Mouse (Mus musculus): ENCODE results near the gene Onecut1.

DNA sequence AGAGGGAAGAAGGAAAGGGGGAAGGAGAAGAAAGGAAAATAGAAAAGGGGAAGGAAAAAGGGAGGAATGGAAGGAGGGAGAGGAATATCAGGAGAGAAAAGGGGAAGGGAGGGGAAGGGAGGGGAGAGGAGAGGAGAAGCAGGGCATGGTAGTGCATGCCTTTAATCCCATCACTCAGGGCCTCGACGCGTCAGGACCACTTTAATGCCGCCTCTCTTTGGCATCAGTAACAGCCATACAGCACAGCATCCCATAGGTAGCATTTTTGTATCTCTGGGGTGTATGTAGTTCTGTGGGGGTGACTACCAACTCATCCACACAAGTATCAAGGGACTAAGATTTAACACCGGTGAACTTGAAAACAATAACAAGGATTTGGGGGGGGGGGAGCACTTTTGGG lies 68.9 kb downstream of the Onecut1 start:
- no peak for TF ChIP-seq NRF1 (IDR thresholded peaks at IDR 0.05; ENCODE audit: insufficient read depth, low read depth, low read length, poor library complexity, severe bottlenecking)
- TF ChIP-seq CTCF (IDR thresholded peaks at IDR 0.05 in 2 of 3, conservative IDR thresholded peaks at IDR 0.05 in 1 of 3; ENCODE audit: control insufficient read depth in 1 of 3, insufficient read depth in 1 of 3, low read depth in 2 of 3, low read length in 3 of 3, poor library complexity in 1 of 3, severe bottlenecking in 1 of 3), result no peak
- no peak for TF ChIP-seq BHLHE40 (IDR thresholded peaks at IDR 0.05; ENCODE audit: borderline replicate concordance, low read depth, low read length)
- TF ChIP-seq POLR2A (IDR thresholded peaks at IDR 0.05; ENCODE audit: control insufficient read depth in 1 of 2, insufficient read depth in 1 of 2, low read depth in 1 of 2, low read length in 2 of 2, poor library complexity in 1 of 2), result no peak
- TF ChIP-seq USF2 (IDR thresholded peaks at IDR 0.05; ENCODE audit: borderline replicate concordance in 1 of 2, insufficient read depth in 1 of 2, low read depth in 1 of 2, low read length in 2 of 2), result no peak
- TF ChIP-seq MAX (IDR thresholded peaks at IDR 0.05; ENCODE audit: low read length), result no peak
- no peak for TF ChIP-seq EP300 (IDR thresholded peaks at IDR 0.05; ENCODE audit: low read depth in 1 of 2, low read length in 2 of 2)
- no peak for TF ChIP-seq KAT2A (conservative IDR thresholded peaks at IDR 0.05; ENCODE audit: low read depth, low read length)
- TF ChIP-seq ZKSCAN1 (IDR thresholded peaks at IDR 0.05; ENCODE audit: low read depth, low read length), result no peak
- no peak for TF ChIP-seq MYC (IDR thresholded peaks at IDR 0.05; ENCODE audit: low read depth, low read length)
- TF ChIP-seq MXI1 (IDR thresholded peaks at IDR 0.05; ENCODE audit: low read depth, low read length), result no peak
- TF ChIP-seq SIN3A (IDR thresholded peaks at IDR 0.05; ENCODE audit: low read length), result no peak

Measured in MEL (cell line).